Mouse (Mus musculus): Measurements from ENCODE around the gene Tbc1d24. TPM values are rescaled to one million over a fixed set of nuclear protein-coding genes. Genes with fewer than 3 reads are reported as not detected.

The Tbc1d24 gene
- polyA plus RNA-seq, 1 experiment from 2014 or later = 5.5 TPM

DNA sequence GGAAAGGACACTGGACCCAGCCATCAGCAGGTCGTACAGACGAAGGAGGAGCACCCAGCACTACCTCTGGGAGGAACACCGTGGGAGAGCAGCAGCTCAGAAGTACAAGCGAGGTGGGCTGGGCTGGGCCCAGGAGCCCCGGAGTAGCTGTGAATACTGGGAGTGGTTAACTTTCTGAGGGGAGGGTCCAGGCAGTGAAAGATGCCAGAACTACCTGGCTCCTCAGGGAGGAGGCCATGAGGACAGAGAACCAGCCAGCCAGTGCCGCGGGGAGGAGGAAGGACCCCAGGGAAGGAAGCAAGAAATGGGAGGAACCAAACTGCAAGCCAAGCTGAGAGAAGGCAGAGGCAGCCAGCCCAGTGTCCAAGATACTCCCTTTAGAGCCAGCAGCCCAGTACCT is 22.6 kb upstream of the Tbc1d24 start:
- Histone ChIP-seq H3K27me3 (replicated peaks; ENCODE audit: control insufficient read depth, insufficient read depth, low read length) (no peaks in the 10 kb centered on the region), H3K9ac (ENCODE audit: low read depth, low read length) (no peak overlapping the region), H3K9me3 (ENCODE audit: control insufficient read depth, low read length) (no peaks in the 10 kb centered on the region), H3K36me3 (ENCODE audit: control insufficient read depth, insufficient read depth, low read length) (peaks cover 32% of the 10 kb centered on the region), H3K4me1 (ENCODE audit: control insufficient read depth, insufficient read depth, low read length) (no peaks in the 10 kb centered on the region), H3K4me3 (ENCODE audit: low read length) (no peak overlapping the region), H3K27ac (ENCODE audit: low read length) (no peak overlapping the region), H3K4me2 (ENCODE audit: low read depth, low read length) (no peak overlapping the region)
- ATAC-seq = no peak
- WGBS = 85% methylated on average over 7 of the region's 7 CpGs

GRCm38 (mm10) chr17:24226721-24227120 is 21.4 kb upstream of the Tbc1d24 start:
- no peak overlapping the region for H3K9ac ChIP-seq (ENCODE audit: low read depth, low read length)
- no peaks in the 10 kb centered on the region for H3K27me3 ChIP-seq (replicated peaks; ENCODE audit: control insufficient read depth, insufficient read depth, low read length)
- WGBS = 92% methylated on average over 8 of the region's 8 CpGs
- H3K9me3 ChIP-seq (ENCODE audit: control insufficient read depth, low read length) = no peaks in the 10 kb centered on the region
- H3K4me2 ChIP-seq (ENCODE audit: low read depth, low read length) = no peak overlapping the region
- H3K4me1 ChIP-seq (ENCODE audit: control insufficient read depth, insufficient read depth, low read length) = no peaks in the 10 kb centered on the region
- H3K36me3 ChIP-seq (ENCODE audit: control insufficient read depth, insufficient read depth, low read length) = peaks cover 31% of the 10 kb centered on the region
- no peak for ATAC-seq
- no peak overlapping the region for H3K4me3 ChIP-seq (ENCODE audit: low read length)
- no peak overlapping the region for H3K27ac ChIP-seq (ENCODE audit: low read length)

DNA sequence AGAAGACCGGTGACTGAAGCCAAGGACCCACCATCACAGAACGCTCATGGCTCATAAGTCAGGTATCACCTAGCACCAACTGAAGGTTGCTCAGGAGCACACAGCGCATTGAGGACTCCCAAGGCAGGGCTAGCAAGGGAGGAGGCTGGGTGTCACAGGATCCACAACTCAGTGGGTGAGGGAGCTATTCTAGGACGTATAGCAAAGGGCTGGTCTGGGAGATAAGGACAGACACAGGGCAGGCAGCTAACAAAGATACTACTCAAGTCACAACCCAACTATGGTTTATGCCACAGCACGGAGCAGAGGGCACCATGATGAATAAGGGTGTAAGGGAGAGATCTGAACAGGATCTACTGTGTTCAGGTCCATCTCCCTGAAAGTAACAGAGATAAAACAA is 20.5 kb upstream of the Tbc1d24 start:
- Histone ChIP-seq H3K36me3 (ENCODE audit: control insufficient read depth, insufficient read depth, low read length) (peaks cover 30% of the 10 kb centered on the region), H3K4me1 (ENCODE audit: control insufficient read depth, insufficient read depth, low read length) (0 out of 2 replicates have a peak, but pooled peaks cover 2% of the 10 kb centered on the region), H3K27ac (ENCODE audit: low read length) (no peak overlapping the region), H3K4me2 (ENCODE audit: low read depth, low read length) (no peak overlapping the region), H3K9ac (ENCODE audit: low read depth, low read length) (no peak overlapping the region), H3K27me3 (replicated peaks; ENCODE audit: control insufficient read depth, insufficient read depth, low read length) (no peaks in the 10 kb centered on the region), H3K9me3 (ENCODE audit: control insufficient read depth, low read length) (no peaks in the 10 kb centered on the region), H3K4me3 (ENCODE audit: low read length) (no peak overlapping the region)
- 89% methylated on average over 5 of the region's 5 CpGs for WGBS
- peak; percentile 47; the same call in 1 of the 2 replicates for ATAC-seq

GRCm38 (mm10) chr17:24224741-24225140 is 19.4 kb upstream of the Tbc1d24 start:
- Histone ChIP-seq H3K27me3 (replicated peaks; ENCODE audit: control insufficient read depth, insufficient read depth, low read length) (no peaks in the 10 kb centered on the region), H3K4me2 (ENCODE audit: low read depth, low read length) (no peak overlapping the region), H3K9me3 (ENCODE audit: control insufficient read depth, low read length) (no peaks in the 10 kb centered on the region), H3K9ac (ENCODE audit: low read depth, low read length) (no peak overlapping the region), H3K4me1 (ENCODE audit: control insufficient read depth, insufficient read depth, low read length) (peaks cover 6% of the 10 kb centered on the region), H3K36me3 (ENCODE audit: control insufficient read depth, insufficient read depth, low read length) (peaks cover 30% of the 10 kb centered on the region), H3K4me3 (ENCODE audit: low read length) (no peak overlapping the region), H3K27ac (ENCODE audit: low read length) (no peak overlapping the region)
- 91% methylated on average over 10 of the region's 10 CpGs for WGBS
- ATAC-seq = no peak

GRCm38 (mm10) chr17:24223513-24223912 is 18.2 kb upstream of the Tbc1d24 start:
- Histone ChIP-seq H3K4me2 (ENCODE audit: low read depth, low read length) (no peak overlapping the region), H3K9me3 (ENCODE audit: control insufficient read depth, low read length) (no peaks in the 10 kb centered on the region), H3K4me3 (ENCODE audit: low read length) (no peak overlapping the region), H3K4me1 (ENCODE audit: control insufficient read depth, insufficient read depth, low read length) (peaks cover 10% of the 10 kb centered on the region), H3K27ac (ENCODE audit: low read length) (no peak overlapping the region), H3K27me3 (replicated peaks; ENCODE audit: control insufficient read depth, insufficient read depth, low read length) (no peaks in the 10 kb centered on the region), H3K9ac (ENCODE audit: low read depth, low read length) (no peak overlapping the region), H3K36me3 (ENCODE audit: control insufficient read depth, insufficient read depth, low read length) (peaks cover 30% of the 10 kb centered on the region)
- 88% methylated on average over 5 of the region's 5 CpGs for WGBS
- no peak for ATAC-seq

DNA sequence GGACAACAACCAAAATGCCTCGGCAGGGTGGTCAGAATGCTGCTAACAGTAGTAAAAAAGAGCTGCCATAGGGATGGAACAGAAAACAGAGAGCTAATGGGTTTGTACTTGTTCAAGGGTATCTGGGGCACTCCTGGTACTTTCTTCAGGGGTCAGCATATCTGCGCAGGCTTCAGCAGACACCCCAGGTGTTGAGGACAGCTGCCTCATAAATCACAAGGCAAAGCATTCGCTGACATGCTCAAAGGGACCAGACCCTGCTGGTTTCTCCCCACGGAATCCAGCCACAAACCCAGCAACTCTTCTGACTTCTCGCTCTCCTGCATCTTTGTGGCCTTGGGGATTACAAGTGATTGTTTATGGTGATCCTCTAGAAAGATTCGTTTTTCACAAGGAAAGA is 17.3 kb upstream of the Tbc1d24 start:
- ATAC-seq = no peak
- Histone ChIP-seq H3K27ac (ENCODE audit: low read length) (no peak overlapping the region), H3K4me3 (ENCODE audit: low read length) (no peak overlapping the region), H3K4me2 (ENCODE audit: low read depth, low read length) (no peak overlapping the region), H3K27me3 (replicated peaks; ENCODE audit: control insufficient read depth, insufficient read depth, low read length) (no peaks in the 10 kb centered on the region), H3K9ac (ENCODE audit: low read depth, low read length) (no peak overlapping the region), H3K9me3 (ENCODE audit: control insufficient read depth, low read length) (no peaks in the 10 kb centered on the region), H3K36me3 (ENCODE audit: control insufficient read depth, insufficient read depth, low read length) (peaks cover 26% of the 10 kb centered on the region), H3K4me1 (ENCODE audit: control insufficient read depth, insufficient read depth, low read length) (peaks cover 10% of the 10 kb centered on the region)
- WGBS = 73% methylated on average over 6 of the region's 6 CpGs

DNA sequence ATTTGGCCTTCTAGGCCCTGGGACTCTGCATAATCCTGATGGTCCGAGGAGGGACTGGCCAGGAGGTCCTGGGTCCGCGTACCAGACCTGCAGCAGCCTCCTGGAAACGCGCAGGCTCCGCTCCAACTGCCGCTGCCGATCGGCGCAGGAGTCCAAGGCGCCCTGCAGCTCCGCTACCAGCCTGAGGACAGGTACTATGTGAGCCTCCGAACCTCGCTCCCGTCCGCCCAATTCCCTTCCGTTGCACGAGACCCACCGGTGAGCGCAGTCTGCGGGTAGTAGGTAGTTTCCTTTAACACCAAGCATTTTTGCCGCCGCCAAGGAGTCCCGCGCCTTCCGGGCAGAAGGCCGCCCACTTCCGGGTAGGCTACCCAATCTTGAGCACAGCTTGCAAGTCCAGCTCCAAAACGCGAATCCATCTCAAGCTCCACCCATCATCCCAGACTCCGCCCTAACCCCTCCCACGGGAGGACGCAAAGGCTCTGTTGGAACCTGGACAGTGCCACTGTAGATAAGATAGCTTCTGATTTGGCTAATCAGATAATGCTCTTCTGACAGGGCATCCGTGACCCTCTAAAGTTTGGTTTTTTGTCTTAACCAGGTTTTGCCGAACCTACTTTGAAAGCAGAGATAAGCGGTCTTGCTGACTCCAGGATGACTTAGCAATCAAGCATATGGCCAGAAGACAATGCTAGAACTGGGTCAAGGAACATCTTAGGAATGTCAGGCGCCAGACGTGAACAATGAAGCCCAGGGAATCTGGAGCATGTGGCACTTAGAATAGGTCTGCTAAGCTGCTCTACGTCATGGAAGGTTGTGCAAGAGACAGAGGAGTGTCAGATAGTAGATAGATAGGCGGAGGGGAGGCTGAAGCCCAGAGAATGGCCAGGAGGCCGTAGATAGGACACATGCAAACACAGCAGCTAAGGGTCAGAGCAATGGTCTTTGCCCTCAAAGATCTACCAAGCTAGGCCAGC is 15.4 kb upstream of the Tbc1d24 start, which contains the start of gene Tedc2:
Gene Tedc2, minus strand, starts transcription at position 417 of the 977 bp plus-strand sequence.
- WGBS = 3% methylated on average over 41 of the region's 41 CpGs
- H3K36me3 ChIP-seq (ENCODE audit: control insufficient read depth, insufficient read depth, low read length) = peaks cover 17% of the 10 kb centered on the region

DNA sequence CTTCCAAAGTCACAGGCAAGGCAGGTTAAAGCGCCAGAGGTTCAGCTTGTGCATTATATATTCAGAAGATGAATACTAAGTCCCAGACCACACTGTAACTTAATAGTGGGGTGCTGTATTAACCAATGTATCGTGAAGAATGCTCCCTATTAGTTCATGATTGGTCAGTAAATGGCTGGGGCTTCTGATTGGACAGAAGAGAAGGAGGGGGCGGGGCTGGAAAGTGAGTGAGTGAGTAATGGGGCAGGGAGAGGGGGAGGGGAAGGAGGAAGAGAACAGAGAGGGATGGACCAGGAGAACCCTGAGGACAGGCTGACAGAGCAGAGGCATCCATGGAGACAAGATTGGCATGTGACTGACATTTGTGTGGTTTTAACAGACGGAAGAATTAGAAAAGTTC is 11.5 kb upstream of the Tbc1d24 start:
- no peaks in the 10 kb centered on the region for H3K9me3 ChIP-seq (ENCODE audit: control insufficient read depth, low read length)
- peaks cover 23% of the 10 kb centered on the region for H3K4me1 ChIP-seq (ENCODE audit: control insufficient read depth, insufficient read depth, low read length)
- 75% methylated on average over 4 of the region's 4 CpGs for WGBS
- no peaks in the 10 kb centered on the region for H3K27me3 ChIP-seq (replicated peaks; ENCODE audit: control insufficient read depth, insufficient read depth, low read length)
- no peak overlapping the region for H3K4me3 ChIP-seq (ENCODE audit: low read length)
- no peaks in the 10 kb centered on the region for H3K36me3 ChIP-seq (ENCODE audit: control insufficient read depth, insufficient read depth, low read length)
- no peak overlapping the region for H3K4me2 ChIP-seq (ENCODE audit: low read depth, low read length)
- no peak overlapping the region for H3K27ac ChIP-seq (ENCODE audit: low read length)
- no peak overlapping the region for H3K9ac ChIP-seq (ENCODE audit: low read depth, low read length)
- no peak for ATAC-seq

More for the DNA sequence above, 15.4 kb upstream of the Tbc1d24 start, which contains the start of gene Tedc2:
- ATAC-seq = peak; percentile 95
- Histone ChIP-seq H3K27ac (ENCODE audit: low read length) (peak within 1 kb of the TSS; percentile 77), H3K4me3 (ENCODE audit: low read length) (peak within 1 kb of the TSS; percentile 86), H3K4me2 (ENCODE audit: low read depth, low read length) (peak within 1 kb of the TSS; percentile 89), H3K4me1 (ENCODE audit: control insufficient read depth, insufficient read depth, low read length) (peaks cover 10% of the 10 kb centered on the region), H3K9me3 (ENCODE audit: control insufficient read depth, low read length) (no peaks in the 10 kb centered on the region), H3K9ac (ENCODE audit: low read depth, low read length) (peak within 1 kb of the TSS; percentile 86), H3K27me3 (replicated peaks; ENCODE audit: control insufficient read depth, insufficient read depth, low read length) (no peaks in the 10 kb centered on the region)

GRCm38 (mm10) chr17:24213186-24213585 is 7.8 kb upstream of the Tbc1d24 start:
- H3K27me3 ChIP-seq (replicated peaks; ENCODE audit: control insufficient read depth, insufficient read depth, low read length) = 0 out of 2 replicates have a peak, but pooled peaks cover 5% of the 10 kb centered on the region
- H3K27ac ChIP-seq (ENCODE audit: low read length) = peak overlapping the region; percentile 3; the same call in 1 of the 2 replicates
- H3K9ac ChIP-seq (ENCODE audit: low read depth, low read length) = no peak overlapping the region
- H3K4me2 ChIP-seq (ENCODE audit: low read depth, low read length) = no peak overlapping the region
- H3K36me3 ChIP-seq (ENCODE audit: control insufficient read depth, insufficient read depth, low read length) = no peaks in the 10 kb centered on the region
- H3K4me1 ChIP-seq (ENCODE audit: control insufficient read depth, insufficient read depth, low read length) = peaks cover 47% of the 10 kb centered on the region
- ATAC-seq = no peak
- no peak overlapping the region for H3K4me3 ChIP-seq (ENCODE audit: low read length)
- no peaks in the 10 kb centered on the region for H3K9me3 ChIP-seq (ENCODE audit: control insufficient read depth, low read length)
- 53% methylated on average over 6 of the region's 6 CpGs for WGBS

All from intestine, embryonic 16.5 days (tissue).